Mouse (Mus musculus): Measurements from ENCODE around the gene Gm5152.
"Not testable (repeated sequence)": the region's sequence is repeated elsewhere in the genome, so short reads cannot be mapped to it uniquely, and the experiment has no call there.

Gm5152 gene

DNA sequence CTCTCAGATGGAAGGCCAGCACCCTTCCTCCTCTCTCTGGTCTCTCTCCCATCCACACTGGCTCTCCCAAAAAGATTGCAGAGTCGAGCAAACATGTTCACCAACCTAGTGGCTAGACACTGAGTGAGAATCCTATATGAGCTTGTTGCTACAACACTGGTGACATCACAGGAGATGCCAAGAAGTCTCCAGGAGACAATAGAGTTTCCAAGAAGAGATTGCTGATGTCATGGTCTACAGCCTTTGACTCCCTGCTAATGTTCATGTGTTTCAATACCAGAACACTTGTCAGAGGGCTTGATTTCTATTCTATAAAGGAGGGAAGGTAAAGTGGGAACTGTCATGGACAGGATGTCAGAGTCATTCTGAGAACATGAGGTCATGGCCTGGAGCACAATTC, at the start of gene Gm5152:
Gm5152 (minus strand) TSS at position 101 of the 400 bp plus-strand sequence.
- not testable (repeated sequence) for DNase-seq (ENCODE audit: low read depth, low spot score)

DNA sequence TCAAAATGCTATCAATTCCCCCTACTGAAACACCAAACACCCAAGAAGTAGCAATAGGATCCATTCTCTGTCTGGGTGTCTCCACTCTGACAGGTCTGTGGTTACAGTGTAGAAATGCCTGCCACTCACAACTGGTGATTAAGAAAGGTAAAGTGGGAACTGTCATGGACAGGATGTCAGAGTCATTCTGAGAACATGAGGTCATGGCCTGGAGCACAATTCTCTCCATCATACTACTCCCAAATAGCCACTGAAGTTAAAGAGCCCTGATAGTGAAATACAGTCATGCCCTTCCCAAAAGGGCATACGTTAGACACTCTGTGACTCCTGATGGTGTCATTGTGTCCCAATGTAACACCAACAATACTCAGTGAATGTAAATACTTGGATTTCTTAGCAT, 8.4 kb upstream of the Gm5152 start:
- not testable (repeated sequence) for DNase-seq (ENCODE audit: low read depth, low spot score)

DNA sequence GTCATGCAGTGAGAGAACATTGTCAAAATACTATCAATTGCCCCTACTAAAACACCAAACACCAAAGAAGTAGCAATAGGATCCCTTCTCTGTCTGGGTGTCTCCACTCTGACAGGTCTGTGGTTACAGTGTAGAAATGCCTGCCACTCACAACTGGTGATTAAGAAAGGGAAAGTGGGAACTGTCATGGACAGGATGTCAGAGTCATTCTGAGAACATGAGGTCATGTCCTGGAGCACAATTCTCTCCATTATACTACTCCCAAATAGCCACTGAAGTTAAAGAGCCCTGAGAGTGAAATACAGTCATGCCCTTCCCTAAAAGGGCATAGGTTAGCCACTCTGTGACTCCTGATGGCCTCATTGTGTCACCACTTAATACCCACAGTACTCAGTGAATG, 556 bp downstream of the Gm5152 start:
- DNase-seq (ENCODE audit: low read depth, low spot score) = not testable (repeated sequence)

DNA sequence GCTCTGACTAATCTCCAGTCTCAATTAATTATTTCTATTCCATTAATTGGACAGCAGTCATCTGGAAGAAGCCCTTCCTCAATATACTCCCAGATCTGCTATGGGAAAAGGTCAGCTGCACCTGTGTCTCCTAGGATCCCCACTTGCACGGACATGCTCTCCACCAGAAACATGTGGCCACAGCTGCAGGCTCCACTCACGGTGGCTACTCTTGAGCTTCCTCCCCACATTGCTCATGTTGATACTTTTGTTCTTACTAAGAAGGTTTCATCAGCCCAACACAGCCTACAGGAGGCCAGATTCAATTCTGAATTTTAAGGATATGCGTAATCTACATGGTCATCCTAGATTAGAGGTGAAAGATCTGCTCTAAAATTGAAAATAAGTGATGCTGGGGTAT, 5.9 kb downstream of the Gm5152 start:
- DNase-seq (ENCODE audit: low read depth, low spot score) = not testable (repeated sequence)

DNA sequence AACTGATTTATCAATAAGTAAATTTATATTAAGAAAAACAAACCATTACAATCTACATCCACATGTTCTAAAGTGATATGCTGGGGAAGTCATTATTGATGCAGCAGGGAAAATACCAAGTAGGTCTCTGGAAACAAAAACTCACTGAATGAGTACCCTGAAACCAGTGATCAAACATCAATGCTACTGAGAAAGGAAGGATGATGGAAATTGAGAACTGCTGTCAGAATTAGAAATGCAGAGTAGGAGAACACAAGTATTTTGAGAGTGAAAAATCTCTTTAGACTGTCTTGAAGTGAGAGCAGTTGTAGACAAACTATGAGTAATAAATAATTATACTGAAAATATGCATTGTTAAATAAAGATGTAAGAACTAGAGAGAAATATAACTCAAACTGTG, 26.0 kb downstream of the Gm5152 start:
- DNase-seq (ENCODE audit: low read depth, low spot score) = no peak

DNA sequence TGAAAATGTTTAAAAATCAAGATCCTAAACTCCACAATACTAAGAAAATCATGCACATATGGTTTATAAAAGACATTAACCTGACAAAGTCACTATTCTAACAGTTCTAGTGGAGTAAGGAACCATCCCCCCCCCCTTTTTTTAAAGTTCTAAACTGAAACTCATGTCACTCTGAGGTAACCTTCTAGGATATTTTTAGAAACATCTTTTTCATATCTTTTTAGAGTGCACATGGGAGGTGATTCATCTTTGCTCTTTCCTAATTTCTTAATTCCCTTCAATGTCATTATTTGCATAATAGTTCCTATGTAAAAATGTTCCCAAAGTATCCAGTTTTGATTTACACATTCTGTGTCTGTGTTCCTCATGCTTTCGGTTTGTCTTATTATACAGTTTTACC, 43.3 kb downstream of the Gm5152 start:
- DNase-seq (ENCODE audit: low read depth, low spot score) = no peak

DNA sequence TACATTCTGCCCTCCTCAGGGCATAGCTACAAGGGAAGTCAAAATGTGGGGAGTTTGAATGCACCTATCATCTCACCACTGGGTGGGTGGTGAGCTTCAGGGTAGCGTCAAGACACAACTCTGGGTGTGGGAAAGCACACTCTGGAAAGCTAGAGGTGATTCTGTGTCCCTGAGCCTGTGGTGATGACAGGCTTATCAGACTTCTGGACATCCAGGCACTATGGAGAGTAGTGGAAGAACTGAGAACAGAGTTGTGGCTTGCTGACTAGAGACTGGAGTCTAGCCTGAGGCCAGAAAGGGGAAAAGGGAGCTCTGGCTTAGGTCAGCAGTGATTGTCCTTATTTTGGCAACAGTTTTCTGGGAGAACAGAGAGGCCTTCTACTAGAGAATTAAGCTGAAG, 49.4 kb downstream of the Gm5152 start:
- DNase-seq (ENCODE audit: low read depth, low spot score) = no peak

All from retina, adult 2 months (tissue).